Mouse (Mus musculus): Measurements from ENCODE around the gene Slc25a30. TPM values are rescaled to one million over a fixed set of nuclear protein-coding genes. Genes with fewer than 3 reads are reported as not detected.
A peak's percentile ranks its signal among the peaks of the same experiment; 100 is the strongest.

Slc25a30 gene
- total and polyA plus RNA-seq, 3 experiments = 20.3 to 24.0 TPM; not detected in 1

- H3K4me3 ChIP-seq (ENCODE audit: control insufficient read depth in 1 of 2, insufficient read depth in 1 of 2, low read depth in 2 of 2, low read length in 2 of 2) = peak overlapping the region; percentile 77 to 78
- peak overlapping the region; percentile 91 for H3K9ac ChIP-seq (ENCODE audit: control insufficient read depth, low read depth, low read length, poor library complexity, severe bottlenecking)
- TF ChIP-seq SMC3 (IDR thresholded peaks at IDR 0.05; ENCODE audit: low read depth, low read length) (no peak; the same call in 1 of the 2 replicates), JUND (IDR thresholded peaks at IDR 0.05; ENCODE audit: low read depth, low read length) (no peak), EP300 (IDR thresholded peaks at IDR 0.05; ENCODE audit: low read depth in 1 of 2, low read length in 2 of 2) (0 out of 4 replicates have a peak, but pooled peaks of 1 of the 2 experiments have one; percentile 10), TBP (IDR thresholded peaks at IDR 0.05; ENCODE audit: low read depth, low read length) (no peak), TAL1 (IDR thresholded peaks at IDR 0.05; ENCODE audit: low read length) (no peak), SIN3A (IDR thresholded peaks at IDR 0.05; ENCODE audit: low read length) (peak; percentile 14; the same call in 1 of the 2 replicates), MXI1 (IDR thresholded peaks at IDR 0.05; ENCODE audit: low read depth, low read length) (peak; percentile 48), MAZ (IDR thresholded peaks at IDR 0.05; ENCODE audit: low read depth, low read length) (no peak), MAFK (IDR thresholded peaks at IDR 0.05; ENCODE audit: borderline replicate concordance, low read depth, low read length) (no peak), NELFE (IDR thresholded peaks at IDR 0.05; ENCODE audit: low read depth, low read length) (no peak), CHD1 (IDR thresholded peaks at IDR 0.05; ENCODE audit: low read depth, low read length) (peak; percentile 74; the same call in 1 of the 2 replicates), ZC3H11A (IDR thresholded peaks at IDR 0.05; ENCODE audit: low read depth, low read length) (no peak), RCOR1 (IDR thresholded peaks at IDR 0.05; ENCODE audit: low read depth, low read length) (no peak), HCFC1 (IDR thresholded peaks at IDR 0.05; ENCODE audit: low read depth, low read length) (no peak), GABPA (IDR thresholded peaks at IDR 0.05; ENCODE audit: low read depth, low read length) (no peak), NRF1 (IDR thresholded peaks at IDR 0.05; ENCODE audit: insufficient read depth, low read depth, low read length, poor library complexity, severe bottlenecking) (no peak)
- peak overlapping the region; percentile 67 for H3K27ac ChIP-seq (ENCODE audit: control insufficient read depth, low read depth, low read length)
- H3K79me2 ChIP-seq (ENCODE audit: control insufficient read depth, insufficient read depth, low read length, poor library complexity) = peaks cover 8% of the 10 kb centered on the region
- H3K36me3 ChIP-seq (ENCODE audit: control insufficient read depth in 1 of 2, insufficient read depth in 2 of 2, low read length in 2 of 2) = peaks cover 6 to 18% of the 10 kb centered on the region in 2 experiments
- H3K4me1 ChIP-seq (ENCODE audit: control insufficient read depth in 1 of 2, insufficient read depth in 2 of 2, low read length in 2 of 2) = peaks cover 6% of the 10 kb centered on the region in 2 experiments
- H3K27me3 ChIP-seq (ENCODE audit: control insufficient read depth in 1 of 2, insufficient read depth in 2 of 2, low read length in 2 of 2) = no peaks in the 10 kb centered on the region
- H3K9me3 ChIP-seq (replicated peaks; ENCODE audit: insufficient read depth, low read length) = no peaks in the 10 kb centered on the region
- peak; percentile 81 for DNase-seq (ENCODE audit: low read depth, low spot score)
These were observed 391 bp downstream of the Slc25a30 start for GRCm38 (mm10) chr14:75786424-75786867.

DNA sequence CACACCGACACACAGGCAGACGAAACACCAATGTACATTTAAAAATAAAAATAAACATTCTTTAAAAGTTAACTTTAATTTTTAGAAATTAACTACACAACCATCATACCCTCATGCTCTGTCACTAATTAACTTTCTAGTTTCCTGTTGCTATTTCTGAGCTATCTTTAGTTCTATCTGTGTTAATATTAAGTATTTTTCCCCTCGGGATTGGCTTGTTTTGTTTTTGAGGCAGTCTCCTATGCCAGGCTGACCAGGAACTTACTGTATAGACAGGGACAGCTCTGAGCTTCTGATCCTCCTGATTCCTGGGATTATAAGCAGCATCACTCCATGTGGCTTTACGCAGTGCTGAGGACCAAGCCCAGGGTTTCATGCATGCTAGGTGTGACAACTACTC, 6.9 kb downstream of the Slc25a30 start:
- no peak overlapping the region for H3K27ac ChIP-seq (ENCODE audit: control insufficient read depth, low read depth, low read length)
- no peak overlapping the region for H3K4me3 ChIP-seq (ENCODE audit: control insufficient read depth in 1 of 2, insufficient read depth in 1 of 2, low read depth in 2 of 2, low read length in 2 of 2)
- H3K27me3 ChIP-seq (ENCODE audit: control insufficient read depth in 1 of 2, insufficient read depth in 2 of 2, low read length in 2 of 2) = no peaks in the 10 kb centered on the region
- TF ChIP-seq MYC (IDR thresholded peaks at IDR 0.05; ENCODE audit: low read depth, low read length) (no peak), BHLHE40 (IDR thresholded peaks at IDR 0.05; ENCODE audit: borderline replicate concordance, low read depth, low read length) (no peak)
- H3K79me2 ChIP-seq (ENCODE audit: control insufficient read depth, insufficient read depth, low read length, poor library complexity) = peaks cover 2% of the 10 kb centered on the region; the same call in 1 of the 2 replicates
- no peak overlapping the region for H3K9ac ChIP-seq (ENCODE audit: control insufficient read depth, low read depth, low read length, poor library complexity, severe bottlenecking)
- no peak for DNase-seq (ENCODE audit: low read depth, low spot score)
- no peaks in the 10 kb centered on the region for H3K9me3 ChIP-seq (replicated peaks; ENCODE audit: insufficient read depth, low read length)
- no peaks in the 10 kb centered on the region for H3K4me1 ChIP-seq (ENCODE audit: control insufficient read depth in 1 of 2, insufficient read depth in 2 of 2, low read length in 2 of 2)
- peaks cover 0 to 13% of the 10 kb centered on the region in 2 experiments; a peak in 2 of 4 replicates for H3K36me3 ChIP-seq (ENCODE audit: control insufficient read depth in 1 of 2, insufficient read depth in 2 of 2, low read length in 2 of 2)
